Mouse (Mus musculus): ENCODE measurements around the gene Olfr1151. TPM values are rescaled to one million over a fixed set of nuclear protein-coding genes. Genes with fewer than 3 reads are reported as not detected.

The Olfr1151 gene
- polyA plus RNA-seq (2017; shearing (Covaris generic)) = not detected

GRCm38 (mm10) chr2:87855562-87855961 is at the start of gene Olfr1151:
Olfr1151 (plus strand) TSS chr2:87855862.
- no peak for ATAC-seq

GRCm38 (mm10) chr2:87809522-87809921 is 46.1 kb upstream of the Olfr1151 start, which contains the start of gene Olfr1145:
Olfr1145 (plus strand) TSS chr2:87809822.
- ATAC-seq = no peak

- no peak for ATAC-seq
These were observed 25.4 kb upstream of the Olfr1151 start, which contains the start of gene Olfr1148 for GRCm38 (mm10) chr2:87830233-87830632. Olfr1148 (plus strand) TSS chr2:87830533.

- no peak for ATAC-seq
These were observed 12.0 kb upstream of the Olfr1151 start, which contains the start of gene Olfr1150-ps1 for GRCm38 (mm10) chr2:87843693-87844092. Olfr1150-ps1 (plus strand) TSS chr2:87843993.

- no peak for ATAC-seq
These were observed 10.5 kb downstream of the Olfr1151 start, which contains the start of gene Olfr1152 for GRCm38 (mm10) chr2:87866192-87866591. Olfr1152 (plus strand) TSS chr2:87866492.

GRCm38 (mm10) chr2:87894662-87895061 is 39.0 kb downstream of the Olfr1151 start, which contains the start of gene Olfr1153:
Olfr1153 (plus strand) TSS chr2:87894962.
- no peak for ATAC-seq

GRCm38 (mm10) chr2:87905066-87905465 is 49.4 kb downstream of the Olfr1151 start, which contains the start of gene Olfr1154:
Olfr1154 (minus strand) TSS chr2:87905166.
- ATAC-seq = no peak

Other genes starting within 250 kb of the Olfr1151 start
- gene Olfr1130, start 249.7 kb upstream of the Olfr1151 start, polyA plus RNA-seq (2017; shearing (Covaris generic)) = not detected
- gene Olfr1131, start 228.8 kb upstream of the Olfr1151 start, polyA plus RNA-seq (2017; shearing (Covaris generic)) = not detected
- gene Olfr1132, start 218.3 kb upstream of the Olfr1151 start, polyA plus RNA-seq (2017; shearing (Covaris generic)) = not detected
- gene Olfr1133, start 208.5 kb upstream of the Olfr1151 start, polyA plus RNA-seq (2017; shearing (Covaris generic)) = not detected
- gene Olfr1134, start 197.4 kb upstream of the Olfr1151 start, polyA plus RNA-seq (2017; shearing (Covaris generic)) = not detected
- not detected for gene Olfr1135, start 182.2 kb upstream of the Olfr1151 start, polyA plus RNA-seq (2017; shearing (Covaris generic))
- not detected for gene Olfr1136, start 161.9 kb upstream of the Olfr1151 start, polyA plus RNA-seq (2017; shearing (Covaris generic))
- not detected for gene Olfr1137, start 142.7 kb upstream of the Olfr1151 start, polyA plus RNA-seq (2017; shearing (Covaris generic))
- not detected for gene Olfr1138, start 115.9 kb upstream of the Olfr1151 start, polyA plus RNA-seq (2017; shearing (Covaris generic))
- gene Olfr1140, start 112.1 kb upstream of the Olfr1151 start, polyA plus RNA-seq (2017; shearing (Covaris generic)) = not detected
- not detected for gene Olfr1141, start 101.9 kb upstream of the Olfr1151 start, polyA plus RNA-seq (2017; shearing (Covaris generic))
- not detected for gene Olfr152, start 76.4 kb upstream of the Olfr1151 start, polyA plus RNA-seq (2017; shearing (Covaris generic))
- gene Olfr1143, start 55.3 kb upstream of the Olfr1151 start, polyA plus RNA-seq (2017; shearing (Covaris generic)) = not detected
- gene Olfr1145, start 46.0 kb upstream of the Olfr1151 start, polyA plus RNA-seq (2017; shearing (Covaris generic)) = not detected
- gene Olfr1148, start 25.3 kb upstream of the Olfr1151 start, polyA plus RNA-seq (2017; shearing (Covaris generic)) = not detected
- not detected for gene Olfr1150-ps1, start 11.9 kb upstream of the Olfr1151 start, polyA plus RNA-seq (2017; shearing (Covaris generic))
- gene Olfr1152, start 10.6 kb downstream of the Olfr1151 start, polyA plus RNA-seq (2017; shearing (Covaris generic)) = not detected
- gene Olfr1153, start 39.1 kb downstream of the Olfr1151 start, polyA plus RNA-seq (2017; shearing (Covaris generic)) = not detected
- not detected for gene Olfr1154, start 49.3 kb downstream of the Olfr1151 start, polyA plus RNA-seq (2017; shearing (Covaris generic))
- not detected for gene Olfr1155, start 89.3 kb downstream of the Olfr1151 start, polyA plus RNA-seq (2017; shearing (Covaris generic))
- gene Olfr1156, start 97.2 kb downstream of the Olfr1151 start, polyA plus RNA-seq (2017; shearing (Covaris generic)) = under 1 TPM in 1 of 3 experiments, not detected in 2; 0.23 TPM
- not detected for gene Olfr1157, start 112.4 kb downstream of the Olfr1151 start, polyA plus RNA-seq (2017; shearing (Covaris generic))
- gene Olfr74, start 118.8 kb downstream of the Olfr1151 start, polyA plus RNA-seq (2017; shearing (Covaris generic)) = not detected
- gene Olfr1158, start 134.3 kb downstream of the Olfr1151 start, polyA plus RNA-seq (2017; shearing (Covaris generic)) = not detected
- not detected for gene Olfr1160, start 152.4 kb downstream of the Olfr1151 start, polyA plus RNA-seq (2017; shearing (Covaris generic))
- not detected for gene Olfr1161, start 166.9 kb downstream of the Olfr1151 start, polyA plus RNA-seq (2017; shearing (Covaris generic))
- not detected for gene Olfr73, start 181.8 kb downstream of the Olfr1151 start, polyA plus RNA-seq (2017; shearing (Covaris generic))
- not detected for gene Olfr1162, start 195.3 kb downstream of the Olfr1151 start, polyA plus RNA-seq (2017; shearing (Covaris generic))
- not detected for gene Olfr1163, start 216.0 kb downstream of the Olfr1151 start, polyA plus RNA-seq (2017; shearing (Covaris generic))
- gene Olfr1164, start 238.1 kb downstream of the Olfr1151 start, polyA plus RNA-seq (2017; shearing (Covaris generic)) = not detected

All from inflammation-experienced regulatory T-cells, adult 6 months (primary cell).